Mouse (Mus musculus): Measurements from ENCODE around the gene Ppp1r12a.

- no peak for TF ChIP-seq CTCF (conservative IDR thresholded peaks at IDR 0.05; ENCODE audit: low read length)
- no peak for TF ChIP-seq NANOG (IDR thresholded peaks at IDR 0.05; ENCODE audit: borderline replicate concordance, low read length)
Observed at GRCm38 (mm10) chr10:108203440-108203839, 41.4 kb downstream of the Ppp1r12a start.

All from E14TG2a.4 (cell line).